Mouse (Mus musculus) kidney, adult 2 months (tissue): ENCODE results near the gene Ino80d. TPM values are rescaled to one million over a fixed set of nuclear protein-coding genes. Genes with fewer than 3 reads are reported as not detected.

Source experiments
- DNase-seq: peaks from one replicate; pipeline ENCODE4 v3.0.0; 2021
- H3K27ac ChIP-seq: fragments of 200-500 bp; 2 replicates; pipeline ENCODE4 v1.5.1; 2012; ENCODE audit warnings: low read depth, low read length, control low read depth, inconsistent platforms; ENCODE audit not compliant: insufficient read depth
- H3K27me3 ChIP-seq: fragments of 200-500 bp; replicated peaks from 2 replicates; pipeline ENCODE4 v1.6.1; 2012; ENCODE audit warnings: mild to moderate bottlenecking, moderate library complexity, low read length, inconsistent platforms; ENCODE audit not compliant: control insufficient read depth, insufficient read depth
- H3K36me3 ChIP-seq: fragments of 200-500 bp; 2 replicates; pipeline ENCODE4 v1.6.1; 2012; ENCODE audit warnings: mild to moderate bottlenecking, moderate library complexity, low read length, inconsistent platforms; ENCODE audit not compliant: control insufficient read depth, insufficient read depth
- H3K4me1 ChIP-seq: fragments of 200-500 bp; 2 replicates; pipeline ENCODE4 v1.6.1; 2011; ENCODE audit warnings: low read length; ENCODE audit not compliant: control insufficient read depth, insufficient read depth
- H3K4me3 ChIP-seq: fragments of 200-500 bp; 2 replicates; pipeline ENCODE4 v1.5.1; 2011; ENCODE audit warnings: mild to moderate bottlenecking, low read depth, low read length, control low read depth; ENCODE audit not compliant: insufficient read depth
- CTCF ChIP-seq: fragments of 200-500 bp; conservative IDR thresholded peaks from 2 replicates; pipeline ENCODE4 v1.5.1; 2011; ENCODE audit warnings: low read depth, mild to moderate bottlenecking, control low read depth, low read length, moderate library complexity, mixed read lengths; ENCODE audit not compliant: insufficient read depth, insufficient read length
- POLR2A ChIP-seq: fragments of 200-500 bp; IDR thresholded peaks from one replicate; pipeline ENCODE4 v1.6.1; 2011; ENCODE audit warnings: low read depth, low read length, control low read depth
- WGBS: fragments of 180-500 bp; shearing (Covaris S2); methylation state at CpG from one replicate; pipeline ENCODE4 v1.1.7; 2018; 5-methylcytosine and 5-hydroxymethylcytosine counted together
- polyA plus RNA-seq: library from polyadenylated mRNA; depleted of rRNA; stranded (reverse); fragments of >200 nt; gene quantifications from 2 replicates; pipeline ENCODE4 v1.2.3, GENCODE M21; 2012

Ino80d gene
- polyA plus RNA-seq, 1 experiment = 8.1 TPM

DNA sequence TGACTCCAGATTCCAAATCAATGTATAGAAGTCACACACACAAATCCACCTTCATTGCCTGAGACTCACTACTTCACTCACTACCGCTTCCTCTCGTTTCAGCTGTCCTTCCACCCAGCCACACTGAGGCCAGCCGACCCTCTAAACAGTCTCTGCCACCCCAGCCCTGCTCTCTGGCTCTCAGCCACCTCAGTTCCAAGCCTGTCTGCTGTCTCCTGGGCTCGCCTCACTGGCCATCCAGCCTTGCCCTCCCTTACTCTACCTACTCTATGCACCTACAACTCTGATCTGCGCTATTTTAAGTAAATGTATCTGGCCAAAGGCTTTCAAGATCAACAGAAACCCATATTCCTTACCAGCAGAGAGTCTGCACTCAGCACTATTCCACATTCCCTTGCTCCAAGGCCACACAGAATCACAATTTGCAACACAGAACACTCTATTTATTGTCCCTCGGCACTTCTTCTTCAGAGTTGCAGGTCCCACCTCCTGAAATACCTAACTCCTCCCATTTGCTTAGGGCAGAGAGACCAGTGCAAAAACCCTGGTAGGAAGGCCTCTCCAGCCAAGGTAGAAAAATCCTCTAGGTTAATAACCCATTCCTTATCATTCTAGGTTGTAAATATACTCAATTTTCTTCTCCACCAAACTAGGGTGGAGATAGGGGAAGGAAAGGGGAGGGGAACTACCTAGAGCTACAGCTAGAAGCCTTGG is 6.7 kb downstream of the Ino80d start:
- H3K4me1 ChIP-seq = peaks cover 27% of the 10 kb centered on the region
- TF ChIP-seq CTCF = no peak
- no peak for TF ChIP-seq POLR2A
- peak overlapping the region; percentile 41 for H3K27ac ChIP-seq
- WGBS = 40% methylated on average over 6 of the region's 6 CpGs
- no peaks in the 10 kb centered on the region for H3K27me3 ChIP-seq
- H3K36me3 ChIP-seq = no peaks in the 10 kb centered on the region; the same call in 1 of the 2 replicates
- no peak for DNase-seq
- H3K4me3 ChIP-seq = no peak overlapping the region

- peaks cover 11% of the 10 kb centered on the region; the same call in 1 of the 2 replicates for H3K4me1 ChIP-seq
- H3K36me3 ChIP-seq = peaks cover 1% of the 10 kb centered on the region
- no peak overlapping the region for H3K4me3 ChIP-seq
- no peaks in the 10 kb centered on the region for H3K27me3 ChIP-seq
- WGBS = 82% methylated on average over 12 of the region's 12 CpGs
- TF ChIP-seq CTCF = no peak
- no peak for TF ChIP-seq POLR2A
- DNase-seq = no peak
- no peak overlapping the region for H3K27ac ChIP-seq
Observed at GRCm38 (mm10) chr1:63102758-63103451, 11.6 kb downstream of the Ino80d start.

DNA sequence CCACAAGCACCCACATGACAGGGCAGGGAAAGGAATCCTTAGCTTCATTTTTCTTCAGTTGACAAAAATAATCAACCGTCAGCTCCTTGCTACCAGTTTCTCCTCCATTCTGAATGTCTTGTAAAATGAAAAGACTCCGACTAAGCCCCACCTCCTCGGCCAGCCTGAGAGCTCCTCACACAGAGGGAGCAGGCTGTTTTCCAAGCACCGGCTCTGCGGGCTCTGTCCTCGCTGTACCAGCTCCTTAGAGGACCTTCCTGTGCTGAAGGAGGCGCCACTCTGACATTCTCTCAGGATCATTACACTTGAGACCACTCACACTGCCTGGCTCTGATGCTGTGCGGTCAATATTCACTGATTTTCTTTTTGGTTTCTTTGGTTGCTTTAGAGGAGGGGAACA is 14.3 kb downstream of the Ino80d start:
- no peak overlapping the region for H3K27ac ChIP-seq
- no peak for DNase-seq
- no peak overlapping the region for H3K4me3 ChIP-seq
- H3K27me3 ChIP-seq = no peaks in the 10 kb centered on the region
- no peaks in the 10 kb centered on the region for H3K4me1 ChIP-seq
- peaks cover 1% of the 10 kb centered on the region for H3K36me3 ChIP-seq
- TF ChIP-seq CTCF (no peak), POLR2A (no peak)
- WGBS = 89% methylated on average over 8 of the region's 8 CpGs

DNA sequence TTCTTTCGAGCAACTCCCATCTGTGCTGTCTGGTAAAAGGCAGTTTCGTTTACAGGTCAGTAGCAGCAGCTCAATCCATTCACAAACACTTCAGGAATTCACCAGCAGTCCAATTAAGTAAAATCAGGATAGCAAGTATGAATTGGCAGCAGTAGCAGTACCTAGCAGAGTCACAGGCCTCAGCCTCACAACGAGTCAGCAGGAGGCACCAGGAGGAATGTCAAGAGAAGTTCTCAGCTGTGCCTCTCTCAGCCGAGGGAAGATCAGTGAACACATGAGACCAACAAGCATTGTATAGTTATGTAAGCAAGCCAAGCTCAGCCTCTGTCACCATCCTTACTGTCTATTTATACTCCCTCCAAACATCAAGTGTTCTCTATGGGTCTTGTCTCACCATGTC is 15.6 kb downstream of the Ino80d start:
- no peaks in the 10 kb centered on the region for H3K4me1 ChIP-seq
- TF ChIP-seq POLR2A (no peak), CTCF (no peak)
- H3K36me3 ChIP-seq = peaks cover 1% of the 10 kb centered on the region; the same call in 1 of the 2 replicates
- no peak overlapping the region for H3K4me3 ChIP-seq
- WGBS = 64% methylated on average over 4 of the region's 4 CpGs
- no peaks in the 10 kb centered on the region for H3K27me3 ChIP-seq
- no peak overlapping the region for H3K27ac ChIP-seq
- no peak for DNase-seq

DNA sequence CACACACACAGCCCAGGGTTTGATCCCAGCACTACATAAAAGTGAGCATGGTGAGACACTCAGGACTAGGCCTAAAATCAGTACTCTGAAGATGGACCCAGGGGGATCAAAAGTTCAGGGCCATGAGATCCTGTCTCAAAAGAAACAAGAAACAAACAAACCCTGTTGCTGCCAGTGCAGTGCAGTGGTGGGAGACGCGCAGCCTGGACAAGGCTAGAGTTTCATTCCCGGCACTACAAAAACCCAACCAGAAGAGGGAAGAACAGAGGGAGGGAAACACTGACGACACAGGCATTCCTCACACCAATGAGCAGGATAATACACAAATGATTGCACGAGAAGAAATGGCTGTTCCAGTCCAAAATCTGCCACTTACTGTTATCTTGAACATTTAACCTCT is 18.4 kb downstream of the Ino80d start:
- Histone ChIP-seq H3K4me3 (no peak overlapping the region), H3K27me3 (no peaks in the 10 kb centered on the region), H3K27ac (no peak overlapping the region), H3K36me3 (peaks cover 4% of the 10 kb centered on the region; the same call in 1 of the 2 replicates), H3K4me1 (no peaks in the 10 kb centered on the region)
- TF ChIP-seq CTCF (no peak), POLR2A (no peak)
- 59% methylated on average over 5 of the region's 5 CpGs for WGBS
- no peak for DNase-seq

DNA sequence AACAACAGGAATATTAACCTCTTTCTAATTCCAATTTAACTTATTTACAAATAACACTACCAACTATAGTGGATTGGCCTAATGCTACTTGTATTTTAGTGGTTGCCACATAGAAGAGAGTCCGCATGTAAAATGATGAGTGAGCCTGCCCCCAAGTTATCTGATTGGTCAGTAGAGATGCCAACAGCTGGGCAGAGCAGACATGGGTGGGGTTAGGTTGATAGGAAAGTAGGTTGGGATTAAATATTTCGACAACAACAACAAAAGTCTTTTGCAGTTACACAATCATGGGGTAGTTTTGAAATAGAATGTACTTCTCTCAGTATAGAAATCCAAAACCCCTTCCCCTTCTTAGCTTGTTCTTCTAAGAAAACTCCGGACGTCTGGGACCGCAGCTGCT is 24.7 kb downstream of the Ino80d start:
- 89% methylated on average over 5 of the region's 5 CpGs for WGBS
- Histone ChIP-seq H3K27ac (no peak overlapping the region), H3K27me3 (no peaks in the 10 kb centered on the region), H3K4me3 (no peak overlapping the region), H3K36me3 (peaks cover 5% of the 10 kb centered on the region), H3K4me1 (no peaks in the 10 kb centered on the region)
- no peak for DNase-seq
- TF ChIP-seq CTCF = no peak

DNA sequence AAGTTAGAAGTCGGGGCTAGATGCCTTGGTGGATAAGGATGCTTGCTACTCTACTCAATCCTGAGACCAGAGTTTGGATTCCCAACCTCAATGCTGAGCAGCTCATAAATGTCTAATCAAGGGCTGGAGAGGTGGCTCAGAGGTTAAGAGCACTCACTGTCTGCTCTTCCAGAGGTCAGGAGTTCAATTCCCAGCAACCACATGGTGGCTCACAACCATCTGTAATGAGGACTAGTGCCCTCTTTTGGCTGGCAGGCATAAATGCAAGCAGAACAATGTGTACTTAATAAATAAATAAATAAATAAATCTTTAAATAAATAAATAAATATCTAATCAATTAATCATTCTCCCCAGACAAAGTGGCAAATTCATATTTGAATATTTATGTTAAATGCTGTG is 25.9 kb downstream of the Ino80d start:
- DNase-seq = no peak
- TF ChIP-seq POLR2A = no peak
- 0 out of 2 replicates have a peak, but pooled peaks have one; percentile 13 for TF ChIP-seq CTCF
- WGBS = 97% methylated on average over 1 of the region's 1 CpGs
- Histone ChIP-seq H3K4me3 (no peak overlapping the region), H3K4me1 (no peaks in the 10 kb centered on the region), H3K36me3 (peaks cover 5% of the 10 kb centered on the region), H3K27me3 (no peaks in the 10 kb centered on the region), H3K27ac (no peak overlapping the region)
